Mouse (Mus musculus) MEL (cell line): Measurements from ENCODE around the gene Tead1. TPM values are rescaled to one million over a fixed set of nuclear protein-coding genes. Genes with fewer than 3 reads are reported as not detected.

Experiments used
- DNase-seq: peaks from one replicate; pipeline ENCODE4 v3.0.0; 2011; ENCODE audit warnings: low read depth, low spot score
- H3K27ac ChIP-seq: 2 replicates; pipeline ENCODE4 v1.5.1; 2012; ENCODE audit warnings: low read depth, mild to moderate bottlenecking, control low read depth, low read length, moderate library complexity; ENCODE audit not compliant: control insufficient read depth
- H3K27me3 ChIP-seq, 2 experiments: fragments of 150-350 bp in 1 of 2; sonication (generic) in 1 of 2; 2 replicates each; pipeline ENCODE4 v1.6.1; 2012; ENCODE audit warnings: low read length in 2 of 2, mild to moderate bottlenecking in 2 of 2, improper control_type of control experiment in 1 of 2, moderate library complexity in 1 of 2; ENCODE audit not compliant: insufficient read depth in 2 of 2, control insufficient read depth in 1 of 2
- H3K36me3 ChIP-seq, 2 experiments: 2 replicates each; pipeline ENCODE4 v1.6.1; 2012 to 2014; ENCODE audit warnings: low read length in 2 of 2, improper control_type of control experiment in 1 of 2, inconsistent platforms in 1 of 2, mild to moderate bottlenecking in 1 of 2; ENCODE audit not compliant: insufficient read depth in 2 of 2, control insufficient read depth in 1 of 2
- H3K4me1 ChIP-seq, 2 experiments: fragments of 150-350 bp in 1 of 2; sonication (generic) in 1 of 2; 2 replicates each; pipeline ENCODE4 v1.6.1; 2012; ENCODE audit warnings: low read length in 2 of 2, improper control_type of control experiment in 1 of 2, mild to moderate bottlenecking in 1 of 2; ENCODE audit not compliant: insufficient read depth in 2 of 2, control insufficient read depth in 1 of 2
- H3K4me3 ChIP-seq, 2 experiments: fragments of 150-350 bp in 1 of 2; sonication (generic) in 1 of 2; 2 replicates each; pipeline ENCODE4 v1.5.1; 2012; ENCODE audit warnings: low read depth in 2 of 2, low read length in 2 of 2, mild to moderate bottlenecking in 2 of 2, moderate library complexity in 2 of 2, control low read depth in 1 of 2, improper control_type of control experiment in 1 of 2; ENCODE audit not compliant: control insufficient read depth in 1 of 2, insufficient read depth in 1 of 2
- H3K79me2 ChIP-seq: 2 replicates; pipeline ENCODE4 v1.6.1; 2012; ENCODE audit warnings: mild to moderate bottlenecking, low read length, moderate library complexity; ENCODE audit not compliant: control insufficient read depth, poor library complexity, insufficient read depth
- H3K9ac ChIP-seq: 2 replicates; pipeline ENCODE4 v1.6.1; 2012; ENCODE audit warnings: low read depth, mild to moderate bottlenecking, control low read depth, low read length, moderate library complexity; ENCODE audit not compliant: control insufficient read depth, poor library complexity, severe bottlenecking
- H3K9me3 ChIP-seq: fragments of 150-350 bp; sonication (generic); replicated peaks from 2 replicates; pipeline ENCODE4 v1.6.1; 2012; ENCODE audit warnings: mild to moderate bottlenecking, low read length, improper control_type of control experiment, moderate library complexity; ENCODE audit not compliant: insufficient read depth
- CHD1 ChIP-seq: IDR thresholded peaks from 2 replicates; pipeline ENCODE4 v1.6.1; 2012; ENCODE audit warnings: low read depth, mild to moderate bottlenecking, inconsistent platforms, low read length, improper control_type of control experiment
- CHD2 ChIP-seq: IDR thresholded peaks from 2 replicates; pipeline ENCODE4 v1.6.1; 2011; ENCODE audit warnings: low read length, improper control_type of control experiment
- CTCF ChIP-seq, 3 experiments: IDR thresholded peaks in 2 of 3; conservative IDR thresholded peaks in 1 of 3; 2 replicates each; pipeline ENCODE4 v1.5.1; 2011 to 2012; ENCODE audit warnings: low read length in 3 of 3, low read depth in 2 of 3, mild to moderate bottlenecking in 2 of 3, improper control_type of control experiment in 1 of 3, inconsistent platforms in 1 of 3, mixed read lengths in 1 of 3, moderate library complexity in 1 of 3; ENCODE audit not compliant: control insufficient read depth in 1 of 3, insufficient read depth in 1 of 3, poor library complexity in 1 of 3, severe bottlenecking in 1 of 3
- E2F4 ChIP-seq: IDR thresholded peaks from 2 replicates; pipeline ENCODE4 v1.6.1; 2011; ENCODE audit warnings: low read depth, low read length, improper control_type of control experiment, borderline replicate concordance
- ELF1 ChIP-seq: IDR thresholded peaks from 2 replicates; pipeline ENCODE4 v1.6.1; 2014; ENCODE audit warnings: low read depth, mild to moderate bottlenecking, inconsistent platforms, low read length, improper control_type of control experiment, moderate library complexity
- HCFC1 ChIP-seq: IDR thresholded peaks from 2 replicates; pipeline ENCODE4 v1.6.1; 2012; ENCODE audit warnings: low read depth, mild to moderate bottlenecking, inconsistent platforms, low read length, improper control_type of control experiment, moderate library complexity
- JUND ChIP-seq: IDR thresholded peaks from 2 replicates; pipeline ENCODE4 v1.6.1; 2011; ENCODE audit warnings: low read depth, mild to moderate bottlenecking, improper control_type of control experiment, low read length
- KAT2A ChIP-seq: conservative IDR thresholded peaks from 2 replicates; pipeline ENCODE4 v1.6.1; 2012; ENCODE audit warnings: low read depth, low read length, improper control_type of control experiment, inconsistent platforms
- MAFK ChIP-seq: IDR thresholded peaks from 2 replicates; pipeline ENCODE4 v1.6.1; 2011; ENCODE audit warnings: low read depth, mild to moderate bottlenecking, low read length, improper control_type of control experiment, borderline replicate concordance
- MAZ ChIP-seq: IDR thresholded peaks from 2 replicates; pipeline ENCODE4 v1.6.1; 2012; ENCODE audit warnings: low read depth, mild to moderate bottlenecking, inconsistent platforms, low read length, improper control_type of control experiment
- MEF2A ChIP-seq: IDR thresholded peaks from 2 replicates; pipeline ENCODE4 v1.6.1; 2014; ENCODE audit warnings: low read depth, mild to moderate bottlenecking, inconsistent platforms, low read length, improper control_type of control experiment; ENCODE audit not compliant: poor library complexity, insufficient replicate concordance, severe bottlenecking; ENCODE audit errors: extremely low read depth
- MXI1 ChIP-seq: IDR thresholded peaks from 2 replicates; pipeline ENCODE4 v1.6.1; 2011; ENCODE audit warnings: mild to moderate bottlenecking, low read depth, low read length, improper control_type of control experiment
- NELFE ChIP-seq: IDR thresholded peaks from 2 replicates; pipeline ENCODE4 v1.6.1; 2011; ENCODE audit warnings: low read depth, low read length, improper control_type of control experiment
- RAD21 ChIP-seq: IDR thresholded peaks from 2 replicates; pipeline ENCODE4 v1.6.1; 2011; ENCODE audit warnings: mild to moderate bottlenecking, low read depth, low read length, improper control_type of control experiment
- RCOR1 ChIP-seq: IDR thresholded peaks from 2 replicates; pipeline ENCODE4 v1.6.1; 2012; ENCODE audit warnings: low read depth, mild to moderate bottlenecking, inconsistent platforms, low read length, improper control_type of control experiment
- SIN3A ChIP-seq: IDR thresholded peaks from 2 replicates; pipeline ENCODE4 v1.6.1; 2012; ENCODE audit warnings: low read length, improper control_type of control experiment, inconsistent platforms
- TAL1 ChIP-seq: IDR thresholded peaks from 2 replicates; pipeline ENCODE4 v1.6.1; 2012; ENCODE audit warnings: mild to moderate bottlenecking, inconsistent platforms, low read length, moderate library complexity, mixed read lengths
- TBP ChIP-seq: IDR thresholded peaks from 2 replicates; pipeline ENCODE4 v1.8.0; 2011; ENCODE audit warnings: low read depth, low read length, improper control_type of control experiment
- TCF12 ChIP-seq: IDR thresholded peaks from 2 replicates; pipeline ENCODE4 v1.6.1; 2014; ENCODE audit warnings: low read depth, mild to moderate bottlenecking, inconsistent platforms, low read length, improper control_type of control experiment, moderate library complexity
- UBTF ChIP-seq: IDR thresholded peaks from 2 replicates; pipeline ENCODE4 v1.6.1; 2012; ENCODE audit warnings: low read depth, mild to moderate bottlenecking, inconsistent platforms, low read length, improper control_type of control experiment, moderate library complexity, borderline replicate concordance; ENCODE audit not compliant: insufficient read depth
- polyA plus RNA-seq, 2 experiments: library from polyadenylated mRNA; stranded (reverse) in 1 of 2; unstranded in 1 of 2; fragments of >175 nt in 1 of 2; fragments of >200 nt in 1 of 2; gene quantifications; 2 replicates each; pipeline versions ENCODE4 v1.2.1 to v1.2.4; 2012; ENCODE audit warnings: low replicate concordance in 2 of 2, low read depth in 1 of 2; ENCODE audit not compliant: insufficient read length in 2 of 2, insufficient read depth in 1 of 2, missing spikeins in 1 of 2
- total RNA-seq: library from RNA; depleted of rRNA; stranded (reverse); fragments of 300-350 nt; gene quantifications from 2 replicates; pipeline ENCODE4 v1.2.3, GENCODE M21; 2012

The Tead1 gene
- total and polyA plus RNA-seq, 3 experiments = not detected

DNA sequence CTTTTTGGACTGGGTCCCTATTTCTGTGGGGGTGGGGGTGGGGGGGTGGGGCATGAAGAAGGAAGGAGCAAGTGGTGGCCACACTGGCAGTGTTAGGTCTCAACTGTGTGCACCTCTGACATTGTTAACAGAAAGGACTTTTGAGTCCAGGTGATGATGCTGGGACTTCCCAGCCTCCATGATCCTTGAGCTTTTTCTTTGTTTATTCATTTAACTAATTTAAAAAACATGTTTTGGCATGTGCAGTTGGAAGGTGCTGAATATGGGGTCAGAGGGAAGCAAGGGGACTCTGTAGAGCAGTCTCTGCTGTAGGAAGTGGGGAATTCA, 149.5 kb downstream of the Tead1 start:
- Histone ChIP-seq H3K4me1 (no peaks in the 10 kb centered on the region), H3K9me3 (no peaks in the 10 kb centered on the region), H3K4me3 (no peak overlapping the region), H3K79me2 (no peaks in the 10 kb centered on the region), H3K36me3 (no peaks in the 10 kb centered on the region), H3K9ac (no peak overlapping the region), H3K27me3 (no peaks in the 10 kb centered on the region), H3K27ac (no peak overlapping the region)
- no peak for TF ChIP-seq TCF12
- no peak for DNase-seq

DNA sequence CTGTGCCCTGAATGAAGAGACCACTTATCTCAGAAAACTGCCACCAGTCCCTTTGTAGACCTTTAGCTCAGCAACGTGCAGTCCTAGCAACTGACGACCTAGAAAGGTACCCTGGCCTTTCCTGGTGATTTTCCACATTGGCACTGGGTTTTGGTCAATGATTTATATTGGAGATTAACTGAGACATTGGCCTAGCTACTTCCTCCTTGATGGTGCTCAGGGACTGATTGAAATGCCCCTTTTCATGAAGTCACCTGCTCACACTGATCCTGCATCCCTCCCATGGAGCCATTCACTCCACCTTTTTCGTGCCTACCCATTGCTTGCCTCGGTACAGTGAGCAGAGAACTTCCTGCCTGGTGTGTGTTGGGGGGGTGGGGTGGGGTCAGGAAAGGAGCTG, 151.8 kb downstream of the Tead1 start:
- no peaks in the 10 kb centered on the region for H3K79me2 ChIP-seq
- H3K9ac ChIP-seq = no peak overlapping the region
- TF ChIP-seq MEF2A (no peak), HCFC1 (no peak), TCF12 (no peak), ELF1 (no peak), JUND (no peak), E2F4 (no peak), SIN3A (no peak), RCOR1 (no peak), MAZ (no peak), MAFK (no peak), UBTF (no peak), CHD2 (no peak), TBP (no peak), KAT2A (no peak), RAD21 (no peak), CTCF (IDR thresholded peaks at IDR 0.05 in 2 of 3, conservative IDR thresholded peaks at IDR 0.05 in 1 of 3; ENCODE audit: control insufficient read depth in 1 of 3, insufficient read depth in 1 of 3, low read depth in 2 of 3, low read length in 3 of 3, poor library complexity in 1 of 3, severe bottlenecking in 1 of 3) (no peak), MXI1 (no peak), TAL1 (no peak), CHD1 (no peak), NELFE (no peak)
- H3K27ac ChIP-seq = no peak overlapping the region
- no peaks in the 10 kb centered on the region for H3K36me3 ChIP-seq
- DNase-seq = no peak
- H3K9me3 ChIP-seq = no peaks in the 10 kb centered on the region
- no peaks in the 10 kb centered on the region for H3K4me1 ChIP-seq
- H3K4me3 ChIP-seq = no peak overlapping the region
- H3K27me3 ChIP-seq = no peaks in the 10 kb centered on the region
